Mouse (Mus musculus) gonadal fat pad, adult 2 months (tissue): ENCODE measurements around the gene Mbnl1. TPM values are rescaled to one million over a fixed set of nuclear protein-coding genes. Genes with fewer than 3 reads are reported as not detected.

Experiments
- DNase-seq: peaks from one replicate; pipeline ENCODE4 v3.0.0-alpha.2; 2012; ENCODE audit warnings: low read depth
- polyA plus RNA-seq: library from polyadenylated mRNA; depleted of rRNA; stranded (reverse); fragments of >200 nt; gene quantifications from 2 replicates; pipeline ENCODE4 v1.2.3, GENCODE M21; 2012

The Mbnl1 gene
- polyA plus RNA-seq, 1 experiment, result 87.2 TPM

DNA sequence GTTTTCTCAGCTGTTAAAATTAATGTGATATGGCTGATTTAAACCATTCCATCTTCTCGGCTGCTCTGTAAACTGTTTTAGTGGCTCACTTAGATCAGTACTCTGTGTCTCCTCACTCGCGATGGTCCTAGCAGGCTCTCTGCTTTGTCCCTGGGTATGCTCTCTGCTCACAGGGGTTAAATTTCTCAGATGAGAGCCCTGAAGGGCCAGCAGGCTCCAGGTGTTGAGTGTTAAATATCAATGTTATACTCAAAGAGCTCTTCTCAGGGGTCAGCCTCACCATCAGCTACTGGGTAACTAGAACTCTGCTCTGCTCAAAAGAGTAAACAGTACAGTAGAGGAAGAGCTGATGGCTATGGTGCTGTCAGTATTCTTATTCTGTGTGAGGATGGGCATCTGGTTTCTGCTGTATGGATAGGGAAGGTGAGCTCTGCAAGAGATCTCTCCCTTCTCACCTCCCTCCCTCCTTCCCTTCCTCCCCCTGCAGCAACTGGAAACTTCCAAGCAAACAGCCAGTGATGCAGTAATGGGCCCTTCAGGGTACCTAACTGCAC lies 44.7 kb downstream of the Mbnl1 start:
- no peak for DNase-seq

DNA sequence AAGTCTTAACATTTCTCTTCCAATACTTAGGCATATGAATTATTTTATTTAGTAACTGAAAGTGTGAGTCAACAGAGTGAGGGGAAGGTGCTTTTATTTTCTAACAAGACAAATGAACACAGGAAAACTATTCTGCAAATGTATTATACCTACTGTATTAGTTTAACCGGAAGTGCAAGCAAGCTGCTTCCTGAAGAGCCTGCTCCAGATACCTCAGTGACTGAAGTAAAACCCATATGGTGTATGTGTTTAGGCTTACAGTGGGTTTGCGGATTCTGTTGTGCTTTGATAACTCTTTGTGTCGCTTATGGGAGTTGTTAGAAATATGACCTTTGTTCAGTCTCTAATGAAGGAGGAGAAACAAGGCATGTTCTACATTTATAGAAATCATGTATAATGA lies 46.7 kb downstream of the Mbnl1 start:
- DNase-seq, result no peak

DNA sequence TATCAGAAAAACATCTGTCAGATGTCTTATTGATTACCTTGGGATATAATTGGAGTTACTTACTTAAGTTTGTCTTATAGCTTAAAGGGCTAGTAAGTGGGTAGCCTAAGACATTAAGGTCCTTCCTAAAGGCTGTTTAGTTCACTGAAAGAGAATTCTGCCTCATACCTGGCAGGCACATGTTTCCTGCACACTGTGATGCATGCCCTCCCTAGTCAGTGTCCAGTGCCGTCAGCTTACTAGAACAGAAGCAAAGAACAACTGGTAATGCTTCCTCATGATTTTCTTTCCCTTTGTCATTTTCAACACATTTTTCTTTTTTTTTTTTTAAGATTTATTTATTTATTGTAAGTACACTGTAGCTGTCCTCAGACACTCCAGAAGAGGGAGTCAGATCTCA lies 51.5 kb downstream of the Mbnl1 start:
- DNase-seq, result no peak

DNA sequence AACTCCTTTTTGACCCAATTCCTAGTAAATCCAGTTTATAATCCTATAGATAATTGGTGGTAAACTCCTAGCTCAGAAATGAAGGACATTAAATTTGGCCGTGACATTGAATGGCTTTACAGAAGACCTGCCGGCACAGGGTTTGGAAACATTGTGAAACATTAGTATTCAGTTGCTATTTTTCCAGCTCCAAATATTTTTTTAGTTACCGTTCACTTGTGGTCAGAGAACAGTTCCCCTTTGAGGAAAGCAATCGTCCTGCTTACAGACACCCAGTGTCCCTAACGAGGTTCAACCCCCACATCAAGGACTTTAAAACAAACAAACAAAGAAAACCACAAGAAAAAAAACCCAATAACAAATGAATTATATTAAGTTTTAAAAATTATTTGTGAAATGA lies 58.7 kb downstream of the Mbnl1 start:
- no peak for DNase-seq

DNA sequence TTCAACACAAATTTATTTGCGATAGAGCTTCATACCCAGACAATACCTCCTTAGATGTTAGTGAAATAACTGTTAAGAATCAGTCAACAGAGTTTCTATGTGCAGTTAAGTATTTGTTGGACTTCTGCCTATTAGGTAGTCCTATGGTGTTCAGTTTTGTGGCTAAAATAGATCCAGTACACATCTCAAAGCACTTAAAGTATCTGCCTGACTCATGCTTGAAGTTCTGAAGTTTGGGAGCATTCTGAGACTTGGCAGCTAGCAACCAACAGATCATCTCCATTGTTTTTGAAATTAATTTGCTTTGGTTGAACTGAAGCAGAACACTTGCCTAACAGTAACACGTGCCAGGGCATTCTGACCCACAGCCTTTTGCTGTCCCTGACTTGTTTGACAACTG lies 59.2 kb downstream of the Mbnl1 start:
- DNase-seq, result no peak

DNA sequence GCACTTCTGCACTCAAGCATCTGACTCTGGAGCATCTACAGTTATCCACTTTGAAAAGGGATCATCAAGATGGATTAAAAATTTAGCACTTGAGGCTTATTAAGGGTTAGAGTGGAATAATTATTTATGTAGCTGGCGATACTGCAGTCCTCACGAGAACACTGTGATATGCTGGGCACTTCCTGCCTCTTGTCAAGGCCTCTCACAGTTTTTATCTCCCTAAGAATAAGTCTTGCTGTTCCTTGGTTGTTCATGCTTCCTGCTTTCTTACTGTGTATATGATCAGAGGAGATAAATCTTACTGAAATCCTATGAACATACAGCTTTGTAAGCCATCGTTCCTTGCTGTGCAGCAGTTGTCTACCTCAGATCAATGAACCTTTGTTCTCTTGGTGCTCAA lies 62.6 kb downstream of the Mbnl1 start:
- DNase-seq, result no peak

DNA sequence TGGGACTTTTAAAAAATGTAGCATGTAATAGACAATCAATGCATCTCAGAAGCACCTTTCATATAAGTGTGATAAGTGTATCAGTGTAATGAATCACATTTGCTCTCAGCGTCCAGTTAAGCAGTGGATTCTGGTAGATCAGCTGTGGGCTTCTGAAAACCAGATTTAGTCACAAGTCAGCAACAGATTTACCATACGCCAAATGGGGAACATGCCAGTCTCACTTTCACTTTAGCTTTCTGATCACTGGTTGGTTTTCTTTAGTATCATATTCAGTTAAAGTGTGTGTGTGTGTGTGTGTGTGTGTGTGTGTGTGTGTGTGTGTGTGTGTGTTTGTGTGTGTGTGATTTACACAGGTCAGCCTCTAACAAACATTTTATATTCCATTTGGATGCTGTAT lies 64.4 kb downstream of the Mbnl1 start:
- DNase-seq, result no peak

DNA sequence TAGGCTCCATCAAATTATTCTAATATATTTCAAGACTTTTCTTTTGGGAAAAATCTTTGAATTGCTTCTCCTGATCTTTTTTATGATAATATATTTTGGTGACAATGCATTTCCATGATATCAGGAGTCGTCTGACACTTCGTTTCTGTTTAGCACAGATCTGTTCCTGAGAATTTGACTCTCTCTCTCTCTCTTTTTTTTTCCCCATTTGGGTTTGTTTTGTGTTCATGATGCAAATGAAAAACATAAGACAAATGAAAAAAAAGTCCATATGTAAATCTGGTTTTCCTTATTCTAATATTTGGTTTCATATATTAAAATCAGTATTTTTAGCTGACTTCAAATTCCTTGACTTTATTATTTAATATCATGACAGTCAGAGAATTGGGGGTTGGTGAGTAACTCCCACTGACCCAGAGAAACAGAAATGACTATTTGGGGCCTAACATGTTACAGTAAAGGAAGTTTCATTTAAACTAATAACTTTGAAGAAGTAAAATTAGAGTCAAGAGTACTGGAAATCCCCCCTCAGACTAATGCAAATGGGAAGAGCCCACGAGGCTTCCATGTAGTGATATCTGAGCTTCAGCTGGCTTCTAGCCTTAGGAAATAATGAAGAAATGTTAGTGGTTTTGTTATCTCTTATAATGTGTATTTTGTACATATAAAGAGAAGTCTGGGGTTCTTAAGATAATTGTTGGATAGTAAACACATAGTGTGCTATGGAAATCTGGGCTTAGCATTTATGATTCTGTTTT lies 65.8 kb downstream of the Mbnl1 start:
- DNase-seq, result no peak

DNA sequence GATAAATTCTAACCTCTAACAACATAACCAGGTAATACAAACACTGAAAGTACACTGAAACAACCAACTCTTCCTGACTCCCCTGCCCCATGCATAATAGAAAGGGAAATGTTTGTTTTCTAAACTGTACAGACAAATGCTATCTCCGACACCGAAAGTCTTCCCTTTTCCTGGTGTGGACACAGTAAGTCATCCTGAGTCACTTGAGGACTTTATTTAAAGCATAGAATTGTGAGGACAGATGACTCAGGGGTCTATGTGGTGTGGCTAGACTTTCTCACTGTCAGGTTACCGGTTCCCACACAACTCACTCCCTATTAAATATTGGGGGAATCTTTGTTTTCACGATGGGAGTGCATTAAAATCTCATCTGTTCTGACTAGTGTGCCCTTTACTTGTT lies 68.5 kb downstream of the Mbnl1 start:
- no peak for DNase-seq

DNA sequence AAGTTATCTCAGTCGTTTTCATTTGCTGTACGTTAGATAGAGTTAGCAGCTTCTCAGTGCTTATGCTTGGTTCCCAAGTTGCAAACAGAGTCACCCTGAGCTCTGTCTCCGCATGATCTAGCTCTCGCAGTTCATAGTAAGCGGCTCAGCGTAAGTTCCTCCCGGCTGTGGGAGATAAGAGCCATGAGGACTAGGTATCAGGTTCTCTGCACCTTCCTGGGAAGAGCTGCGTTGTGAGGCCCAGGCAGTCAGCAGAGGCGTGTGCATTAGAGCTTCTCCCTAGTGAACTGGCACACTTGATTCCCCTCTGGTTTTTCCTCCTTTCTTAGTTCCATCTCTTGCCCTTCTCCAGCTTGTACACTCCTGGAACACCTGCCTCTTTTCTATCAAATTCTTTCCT lies 73.6 kb downstream of the Mbnl1 start:
- no peak for DNase-seq

DNA sequence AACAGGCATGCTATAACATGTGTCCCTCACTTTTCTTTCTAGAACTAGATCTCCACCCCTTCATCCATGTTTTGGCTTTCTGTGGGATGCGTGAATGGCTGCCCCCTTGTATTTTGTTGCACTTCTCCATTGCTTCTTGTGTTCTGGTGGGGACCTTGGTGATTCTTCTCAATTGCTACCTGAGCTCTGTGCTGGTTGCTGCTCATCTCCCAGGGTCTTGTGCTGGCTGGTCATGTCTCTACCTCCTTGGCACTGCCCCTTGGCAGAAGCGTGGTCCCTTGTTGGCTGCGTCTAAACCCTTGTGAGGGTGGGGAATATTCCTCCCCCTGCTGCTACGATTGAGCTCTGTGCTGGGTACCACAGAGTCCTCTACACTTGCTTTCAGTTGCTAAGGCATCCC lies 74.3 kb downstream of the Mbnl1 start:
- DNase-seq, result no peak

DNA sequence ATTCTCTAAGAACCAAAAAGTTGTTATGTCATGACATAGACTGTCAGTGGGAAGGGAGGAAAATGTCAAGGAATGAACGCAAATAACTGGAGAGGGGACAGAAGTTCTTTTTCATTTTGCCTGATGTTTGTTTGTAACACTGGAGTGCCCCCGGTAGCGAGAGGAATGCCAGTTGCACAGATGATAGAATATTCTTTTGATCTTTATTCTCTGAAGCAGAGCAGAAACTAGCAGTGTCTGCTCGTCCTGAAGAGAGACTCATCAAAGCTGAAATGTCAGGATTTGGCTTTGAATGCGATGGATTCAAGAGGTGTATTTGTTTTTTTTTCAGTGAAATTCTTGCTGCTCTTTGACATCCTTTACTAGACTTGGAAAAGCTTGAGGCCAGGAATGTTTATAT lies 77.9 kb downstream of the Mbnl1 start:
- no peak for DNase-seq

DNA sequence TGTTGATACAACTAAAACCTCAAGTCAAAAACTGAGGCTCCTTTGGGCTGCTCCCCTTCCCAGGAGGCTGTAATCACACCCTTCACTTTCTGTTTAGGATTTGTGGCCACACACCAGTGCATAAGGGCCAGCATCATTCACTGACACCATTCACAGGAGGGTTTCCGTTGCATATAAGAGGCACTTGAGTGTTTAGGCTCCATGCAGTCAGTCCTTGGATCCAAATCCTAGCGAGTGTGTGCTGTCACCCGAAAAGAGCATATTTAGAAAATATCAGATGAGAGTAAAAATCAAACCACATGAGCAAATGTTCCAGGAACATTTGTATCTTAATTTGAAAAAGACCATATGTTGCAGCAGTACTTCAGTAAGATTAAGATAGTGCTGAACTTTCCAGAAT lies 79.0 kb downstream of the Mbnl1 start:
- DNase-seq, result no peak

DNA sequence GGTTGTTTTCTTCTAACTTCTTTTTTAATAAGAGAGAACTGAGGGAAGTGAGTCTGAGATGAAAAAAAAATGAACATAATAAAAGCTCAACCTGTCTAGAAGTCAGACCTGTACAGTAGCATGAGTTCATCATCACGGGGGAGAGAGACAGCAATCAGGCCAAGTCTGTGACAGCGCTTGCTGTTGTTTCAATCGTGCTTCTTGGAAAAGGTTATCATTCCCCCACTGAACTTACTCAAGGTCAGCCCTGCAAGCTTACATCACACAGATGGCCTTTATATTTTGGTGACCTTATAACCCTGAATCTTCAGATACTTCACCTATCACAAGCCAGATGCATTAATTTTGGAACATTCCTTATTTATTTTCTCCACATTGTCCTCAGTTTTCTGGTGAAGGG lies 80.4 kb downstream of the Mbnl1 start:
- DNase-seq, result no peak

DNA sequence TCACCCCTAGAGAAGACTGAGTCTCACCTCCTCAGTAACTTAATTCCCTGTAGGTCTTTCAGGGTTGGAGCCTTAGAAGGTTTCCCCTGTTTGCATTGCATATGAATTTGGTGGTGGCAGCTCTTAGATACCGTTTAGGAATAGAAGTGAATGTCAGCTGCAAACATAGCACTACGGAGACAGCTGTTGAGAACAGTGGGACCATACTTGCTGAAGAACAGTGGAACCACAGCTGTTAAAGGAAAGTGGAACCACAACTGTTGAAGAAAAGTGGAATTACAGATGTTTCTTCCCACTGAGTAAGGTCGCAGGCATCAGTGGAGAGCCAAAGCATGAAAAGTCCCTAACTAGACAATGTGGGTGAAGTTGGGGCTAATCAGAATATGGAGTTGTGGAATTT lies 84.0 kb downstream of the Mbnl1 start:
- DNase-seq, result no peak

DNA sequence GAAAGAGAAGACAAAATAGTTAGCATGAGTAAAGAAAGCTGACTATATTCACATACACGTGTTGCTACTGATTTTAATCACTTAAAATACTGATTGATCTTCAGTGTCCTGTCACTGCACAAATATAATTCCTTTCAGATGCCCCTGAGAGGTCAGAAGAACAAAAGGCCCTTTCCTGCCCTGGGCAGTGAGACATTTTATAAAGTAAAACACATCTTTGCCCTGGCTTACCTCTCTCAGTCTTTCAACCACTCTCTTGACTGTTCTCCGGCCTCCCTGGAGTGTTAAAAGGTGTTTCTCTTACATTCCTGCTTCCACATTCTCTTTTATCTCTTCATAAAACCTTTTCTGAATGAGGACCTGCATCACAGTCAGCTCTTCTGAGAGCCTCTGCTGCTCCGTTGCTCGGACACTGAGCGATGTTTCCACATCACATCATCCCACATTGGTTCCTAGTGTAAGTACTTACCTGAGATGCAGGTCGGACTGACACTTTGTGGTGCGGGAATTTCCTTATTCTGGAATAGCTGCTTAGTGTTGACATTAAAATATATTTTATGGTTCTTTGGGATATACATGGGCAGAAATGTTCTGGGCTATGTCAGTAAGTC lies 85.7 kb downstream of the Mbnl1 start:
- no peak for DNase-seq

DNA sequence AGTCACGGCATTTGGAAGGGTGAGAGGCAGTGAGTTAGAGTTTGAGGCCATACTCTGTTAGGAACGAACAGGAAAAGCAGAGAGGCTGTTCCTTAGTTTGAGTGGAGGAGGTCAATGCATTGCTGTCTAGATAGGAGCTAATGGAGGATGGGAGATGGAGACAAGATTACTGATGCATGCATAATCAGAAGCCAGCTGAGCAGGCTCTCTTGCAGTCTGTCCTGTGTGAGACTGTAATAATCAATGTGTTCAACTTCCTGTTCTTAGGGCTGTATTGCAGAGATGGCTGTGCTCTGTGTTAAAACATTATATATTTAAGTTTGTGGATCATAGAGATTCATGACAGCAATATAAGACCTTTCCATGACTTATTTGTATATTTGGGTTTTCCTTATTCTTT lies 87.1 kb downstream of the Mbnl1 start:
- DNase-seq, result no peak

DNA sequence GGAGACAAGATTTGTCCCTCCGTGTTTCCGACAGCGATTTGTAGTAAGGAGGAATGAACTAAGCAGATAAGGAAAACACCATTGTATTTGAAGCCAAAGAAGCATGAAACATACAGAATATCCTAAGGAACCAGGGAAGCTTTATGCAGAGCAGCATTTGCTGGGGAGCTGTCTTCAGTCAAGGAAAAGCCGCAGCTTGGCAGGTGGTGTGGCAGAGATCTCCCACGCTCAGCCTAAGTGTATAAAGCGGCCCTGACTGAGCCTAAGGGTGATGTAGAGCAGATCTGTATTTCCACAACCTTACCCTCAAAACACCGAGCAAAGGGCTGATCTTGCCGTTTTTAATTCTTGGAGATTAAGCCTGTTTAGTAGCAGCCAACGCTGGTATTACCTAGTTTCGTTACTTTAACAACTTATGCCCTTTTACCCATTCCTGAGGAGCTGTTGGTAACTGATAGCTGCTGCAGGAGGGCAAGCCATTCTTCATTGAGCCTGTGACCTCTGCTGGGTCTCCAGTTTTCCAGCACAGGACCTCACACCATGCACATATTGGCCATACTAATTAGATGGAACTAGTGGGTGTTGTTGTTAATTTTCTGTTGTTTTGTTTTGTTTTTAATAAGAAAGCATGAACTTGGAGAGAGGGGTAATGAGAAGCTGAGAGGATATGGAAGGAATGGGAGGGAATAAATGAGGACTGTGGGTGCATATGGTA lies 91.1 kb downstream of the Mbnl1 start:
- no peak for DNase-seq

DNA sequence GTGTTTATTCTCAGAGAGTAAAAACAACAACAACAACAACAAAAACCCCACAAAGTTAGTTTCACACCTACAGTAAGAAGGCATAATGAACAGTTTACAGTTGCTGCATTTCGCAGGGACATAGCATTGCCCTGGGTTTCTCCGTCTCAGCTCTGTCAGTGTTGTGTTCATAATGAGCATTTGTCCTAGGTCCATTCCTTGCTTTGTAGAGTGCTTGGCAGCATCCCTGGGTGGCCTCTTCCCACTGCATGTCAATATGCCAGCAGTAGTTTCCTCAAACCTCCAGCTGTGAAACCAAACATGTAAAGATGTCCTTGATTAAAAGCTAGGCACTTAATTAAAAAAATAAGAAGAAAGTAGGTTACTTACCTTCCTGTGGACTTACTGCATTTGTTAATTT lies 91.6 kb downstream of the Mbnl1 start:
- no peak for DNase-seq

DNA sequence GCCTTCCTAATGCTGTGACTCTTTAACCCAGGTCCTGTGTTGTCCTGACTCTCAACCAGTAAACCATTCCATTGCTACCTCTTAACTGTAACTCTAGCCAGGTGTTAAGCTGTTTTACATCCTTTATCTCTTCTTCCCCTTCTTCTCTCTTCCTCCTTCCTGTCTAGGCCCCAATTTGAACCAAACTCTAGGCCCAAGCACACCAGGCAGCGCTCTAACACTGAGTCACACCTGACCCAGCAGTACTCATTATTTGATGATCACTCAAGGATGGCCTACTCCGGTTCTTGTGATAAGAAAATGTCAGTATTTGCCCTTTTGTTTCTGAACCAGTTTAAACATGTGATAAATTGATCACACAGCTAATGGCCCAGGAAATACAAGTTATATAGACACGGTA lies 92.6 kb downstream of the Mbnl1 start:
- DNase-seq, result no peak

DNA sequence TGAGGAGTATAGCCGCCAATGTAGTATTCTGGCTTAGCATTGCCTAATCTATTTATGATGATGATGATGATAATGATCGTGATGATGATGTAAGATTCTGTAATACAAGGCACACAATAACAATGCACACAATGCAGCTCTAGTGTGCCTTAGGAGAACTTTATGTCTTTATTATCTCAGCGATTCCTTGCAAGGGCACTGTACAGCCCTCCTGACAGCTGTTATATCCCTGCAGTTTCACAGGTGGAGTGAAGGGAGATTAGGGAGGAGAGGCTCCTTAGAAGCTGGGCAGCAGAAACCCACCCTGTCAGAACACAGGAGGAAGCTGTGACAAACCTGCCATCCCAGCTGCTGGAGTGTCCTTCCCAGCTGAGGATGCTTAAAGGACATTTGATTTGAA lies 93.3 kb downstream of the Mbnl1 start:
- peak; percentile 38 for DNase-seq

DNA sequence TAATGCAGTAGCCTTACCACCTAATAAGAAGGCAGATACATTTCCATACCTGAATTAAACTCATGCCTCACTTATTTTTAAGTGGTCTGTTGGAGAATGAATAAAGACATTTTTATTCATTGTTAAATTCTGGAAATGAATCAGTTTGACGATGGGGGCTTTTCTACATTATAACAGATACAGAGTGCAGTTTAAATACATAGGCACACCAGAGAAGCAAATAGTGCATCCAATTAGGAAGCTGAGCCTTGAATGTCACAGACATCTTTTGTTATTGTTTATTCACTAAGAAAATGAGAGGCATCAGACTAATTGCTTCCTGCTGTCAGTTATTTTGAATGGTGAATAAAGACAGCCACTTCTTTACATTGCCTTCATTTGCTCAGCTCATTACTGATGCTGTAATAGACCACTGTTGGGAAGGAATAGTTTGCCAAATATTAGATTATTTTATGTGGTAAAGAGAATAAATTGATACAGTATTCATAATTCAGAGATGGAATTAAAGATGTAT lies 95.6 kb downstream of the Mbnl1 start:
- DNase-seq, result no peak
